Mouse (Mus musculus) E14TG2a.4 (cell line): ENCODE data around the gene Dlg4.

Source experiments
- H3K27me3 ChIP-seq: 2 replicates; pipeline ENCODE4 v1.6.1; 2014; ENCODE audit warnings: low read length, control low read depth; ENCODE audit not compliant: insufficient read depth
- H3K36me3 ChIP-seq: 2 replicates; pipeline ENCODE4 v1.6.1; 2014; ENCODE audit warnings: low read length, control low read depth; ENCODE audit not compliant: insufficient read depth
- H3K4me1 ChIP-seq: replicated peaks from 2 replicates; pipeline ENCODE4 v1.6.1; 2014; ENCODE audit warnings: low read depth, low read length, control low read depth
- H3K4me3 ChIP-seq: replicated peaks from 2 replicates; pipeline ENCODE4 v1.5.1; 2014; ENCODE audit warnings: mild to moderate bottlenecking, low read length
- H3K9me3 ChIP-seq: 2 replicates; pipeline ENCODE4 v1.6.1; 2014; ENCODE audit warnings: low read length, control low read depth
- CTCF ChIP-seq: conservative IDR thresholded peaks from 2 replicates; pipeline ENCODE4 v1.5.1; 2014; ENCODE audit warnings: low read length
- NANOG ChIP-seq: IDR thresholded peaks from 2 replicates; pipeline ENCODE4 v1.6.1; 2014; ENCODE audit warnings: borderline replicate concordance, low read length, mixed read lengths
- POU5F1 ChIP-seq: IDR thresholded peaks from 2 replicates; pipeline ENCODE4 v1.6.1; 2014; ENCODE audit warnings: low read length, borderline replicate concordance

Gene Dlg4

DNA sequence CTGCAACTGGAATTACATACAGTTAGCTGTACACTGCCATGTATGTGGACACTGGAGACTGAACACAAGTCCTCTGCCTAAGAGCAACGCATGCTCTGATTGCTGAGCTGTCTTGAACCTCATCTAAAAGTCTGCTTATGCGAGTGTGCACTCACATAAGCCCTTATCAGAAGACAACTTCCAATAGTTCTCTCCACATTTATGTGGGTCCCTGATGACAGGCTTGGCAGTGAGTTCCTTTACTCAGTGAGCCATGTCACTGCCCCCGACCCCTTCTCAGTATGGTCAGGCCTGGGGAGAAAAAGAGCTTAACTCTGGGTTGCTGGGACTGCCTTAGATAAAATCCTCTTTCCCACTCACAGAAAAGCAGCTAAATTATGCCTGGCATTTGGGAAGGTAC, at the start of gene Dlg4:
Gene Dlg4, plus strand, starts transcription at position 274 of the 400 bp plus-strand sequence.
- TF ChIP-seq NANOG: no peak
- TF ChIP-seq POU5F1: no peak
- TF ChIP-seq CTCF: no peak
- no peak within 1 kb of the TSS for H3K4me3 ChIP-seq
- peaks cover 27% of the 10 kb centered on the region for H3K36me3 ChIP-seq
- peaks cover 72% of the 10 kb centered on the region for H3K4me1 ChIP-seq
- H3K27me3 ChIP-seq: peaks cover 5% of the 10 kb centered on the region; the same call in 1 of the 2 replicates
- no peaks in the 10 kb centered on the region for H3K9me3 ChIP-seq

- H3K4me3 ChIP-seq: no peak overlapping the region
- peaks cover 32% of the 10 kb centered on the region for H3K4me1 ChIP-seq
- TF ChIP-seq POU5F1: no peak
- no peak for TF ChIP-seq CTCF
- no peak for TF ChIP-seq NANOG
- H3K27me3 ChIP-seq: peaks cover 32% of the 10 kb centered on the region
- H3K36me3 ChIP-seq: peaks cover 58% of the 10 kb centered on the region
- H3K9me3 ChIP-seq: no peaks in the 10 kb centered on the region
Measured at GRCm38 (mm10) chr11:69968793-69969192, 47.9 kb upstream of the Dlg4 start.

DNA sequence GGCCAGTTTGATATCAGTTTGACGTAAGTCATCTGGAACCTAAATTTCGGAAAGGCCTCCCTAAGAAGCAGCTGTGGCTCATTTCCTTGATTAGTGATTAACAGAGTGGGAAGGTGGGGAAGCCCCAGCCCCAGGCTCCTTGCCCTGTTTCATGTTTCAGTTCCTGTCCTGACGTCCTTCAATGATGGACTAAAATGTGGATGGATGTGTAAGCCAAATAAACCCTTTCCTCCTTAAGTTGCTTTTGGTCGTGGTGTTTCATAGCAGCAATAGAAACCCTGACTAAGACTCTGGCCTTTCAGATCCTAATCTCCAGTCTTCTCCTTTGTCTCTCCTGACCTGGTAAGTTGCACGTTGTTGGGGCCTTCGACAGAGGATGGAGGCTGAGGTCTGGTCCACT, 46.5 kb upstream of the Dlg4 start:
- Histone ChIP-seq H3K4me1 (peaks cover 23% of the 10 kb centered on the region), H3K27me3 (peaks cover 17% of the 10 kb centered on the region), H3K36me3 (peaks cover 73% of the 10 kb centered on the region), H3K9me3 (no peaks in the 10 kb centered on the region), H3K4me3 (no peak overlapping the region)
- TF ChIP-seq NANOG: no peak
- TF ChIP-seq CTCF: no peak
- no peak for TF ChIP-seq POU5F1

- H3K4me1 ChIP-seq: peaks cover 21% of the 10 kb centered on the region
- H3K9me3 ChIP-seq: no peaks in the 10 kb centered on the region
- H3K4me3 ChIP-seq: no peak overlapping the region
- peaks cover 78% of the 10 kb centered on the region for H3K36me3 ChIP-seq
- TF ChIP-seq POU5F1 (no peak), NANOG (no peak), CTCF (no peak)
- peaks cover 12% of the 10 kb centered on the region for H3K27me3 ChIP-seq
Measured at GRCm38 (mm10) chr11:69970775-69971174, 46.0 kb upstream of the Dlg4 start.

- Histone ChIP-seq H3K9me3 (no peaks in the 10 kb centered on the region), H3K36me3 (peaks cover 85% of the 10 kb centered on the region), H3K4me3 (no peak overlapping the region), H3K27me3 (no peaks in the 10 kb centered on the region), H3K4me1 (peaks cover 13% of the 10 kb centered on the region)
- no peak for TF ChIP-seq CTCF
- no peak for TF ChIP-seq POU5F1
- TF ChIP-seq NANOG: no peak
Measured at GRCm38 (mm10) chr11:69974907-69975306, 41.8 kb upstream of the Dlg4 start.

DNA sequence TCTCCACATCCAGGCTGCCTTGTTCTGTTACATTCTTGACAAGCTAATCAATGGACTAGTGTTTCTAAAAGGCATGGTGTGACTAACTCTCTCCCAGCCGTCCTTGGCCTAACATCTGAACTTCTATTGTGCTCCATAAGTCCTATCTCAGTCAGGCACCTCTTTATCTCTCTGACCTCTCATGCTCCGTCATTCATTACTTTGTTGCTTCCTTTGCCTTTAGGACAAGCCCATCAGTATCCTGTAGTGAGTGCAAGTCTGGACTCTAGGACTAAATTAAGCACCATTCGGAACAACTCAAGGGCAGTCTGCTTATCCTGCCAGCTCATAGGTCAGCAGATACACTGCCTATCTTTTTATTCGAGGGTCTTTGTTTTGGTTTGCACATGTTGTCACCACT, 40.5 kb upstream of the Dlg4 start:
- H3K4me3 ChIP-seq: no peak overlapping the region
- TF ChIP-seq POU5F1 (no peak), CTCF (no peak), NANOG (no peak)
- H3K9me3 ChIP-seq: no peaks in the 10 kb centered on the region
- peaks cover 76% of the 10 kb centered on the region for H3K36me3 ChIP-seq
- peaks cover 11% of the 10 kb centered on the region for H3K4me1 ChIP-seq
- no peaks in the 10 kb centered on the region for H3K27me3 ChIP-seq

DNA sequence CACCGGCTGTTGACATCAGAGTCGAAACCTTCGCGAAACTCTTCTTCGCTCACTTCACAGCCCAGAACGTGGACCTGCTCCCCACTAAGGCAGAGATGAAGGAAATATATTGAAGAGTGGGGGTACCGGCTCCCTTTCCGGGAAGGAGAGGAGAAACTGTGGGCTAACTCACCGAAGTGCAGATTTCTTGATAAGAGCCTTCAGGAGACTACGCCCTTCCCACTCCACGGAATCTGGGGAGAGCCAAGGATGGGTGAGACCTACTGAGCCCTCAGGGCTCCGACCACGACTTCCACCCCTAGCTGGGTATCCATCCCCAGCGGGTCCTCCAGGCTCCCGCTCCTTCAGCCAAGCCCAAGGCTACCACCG, 36.9 kb upstream of the Dlg4 start:
- H3K27me3 ChIP-seq: no peaks in the 10 kb centered on the region
- H3K9me3 ChIP-seq: no peaks in the 10 kb centered on the region
- TF ChIP-seq NANOG (no peak), POU5F1 (no peak)
- peak overlapping the region; percentile 98 for H3K4me3 ChIP-seq
- peaks cover 31% of the 10 kb centered on the region for H3K4me1 ChIP-seq
- H3K36me3 ChIP-seq: peaks cover 60% of the 10 kb centered on the region

DNA sequence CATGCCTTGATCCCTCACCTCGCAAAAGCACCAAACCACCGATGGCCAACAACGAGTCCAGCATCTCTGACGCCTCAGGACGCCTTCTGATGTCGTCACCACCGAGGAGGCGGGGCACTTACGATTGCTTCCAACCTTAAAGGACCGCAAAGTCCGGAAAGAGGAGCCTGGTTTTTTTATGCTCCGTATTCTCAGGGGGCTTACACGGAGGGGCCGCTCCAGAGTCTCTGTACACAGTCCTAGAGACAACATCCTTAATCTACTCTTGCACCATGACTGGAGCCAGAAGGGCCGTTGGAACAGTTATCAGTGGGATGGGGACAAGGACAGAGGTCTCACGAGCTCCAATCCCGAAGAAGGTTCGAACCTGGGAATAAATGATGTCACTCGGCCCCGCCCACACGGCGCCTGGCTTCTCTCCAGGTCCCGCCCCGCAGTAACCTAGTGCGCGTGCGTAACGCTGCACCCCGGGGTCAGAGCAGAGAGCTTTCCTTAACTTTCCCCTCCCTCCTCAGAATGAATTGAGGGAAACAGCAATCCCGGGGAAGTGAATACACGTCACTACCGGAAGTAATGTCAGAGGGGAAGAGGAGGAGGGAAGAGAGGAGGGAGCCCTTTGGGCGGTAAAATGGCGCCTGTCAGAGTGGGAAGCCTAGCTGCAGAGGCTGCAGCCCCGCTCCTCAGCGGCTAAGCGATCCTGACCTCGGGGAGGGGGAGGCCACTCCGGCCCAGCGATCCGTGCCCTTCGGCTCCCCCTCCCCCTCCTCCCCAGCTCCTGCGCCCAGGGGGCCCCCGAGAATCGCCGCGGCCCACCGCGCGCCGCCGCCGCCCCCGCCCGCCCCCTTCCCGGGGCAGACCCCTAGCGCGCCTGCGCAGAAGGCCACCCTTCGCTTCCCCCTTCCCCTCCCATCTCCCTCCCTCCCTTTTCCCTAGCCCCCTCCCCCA, 36.3 kb upstream of the Dlg4 start:
- Histone ChIP-seq H3K36me3 (peaks cover 60% of the 10 kb centered on the region), H3K9me3 (no peaks in the 10 kb centered on the region), H3K4me3 (peak overlapping the region; percentile 98), H3K27me3 (no peaks in the 10 kb centered on the region), H3K4me1 (peaks cover 31% of the 10 kb centered on the region)
- TF ChIP-seq CTCF (no peak), NANOG (0 out of 2 replicates have a peak, but pooled peaks have one; percentile 3), POU5F1 (no peak)

DNA sequence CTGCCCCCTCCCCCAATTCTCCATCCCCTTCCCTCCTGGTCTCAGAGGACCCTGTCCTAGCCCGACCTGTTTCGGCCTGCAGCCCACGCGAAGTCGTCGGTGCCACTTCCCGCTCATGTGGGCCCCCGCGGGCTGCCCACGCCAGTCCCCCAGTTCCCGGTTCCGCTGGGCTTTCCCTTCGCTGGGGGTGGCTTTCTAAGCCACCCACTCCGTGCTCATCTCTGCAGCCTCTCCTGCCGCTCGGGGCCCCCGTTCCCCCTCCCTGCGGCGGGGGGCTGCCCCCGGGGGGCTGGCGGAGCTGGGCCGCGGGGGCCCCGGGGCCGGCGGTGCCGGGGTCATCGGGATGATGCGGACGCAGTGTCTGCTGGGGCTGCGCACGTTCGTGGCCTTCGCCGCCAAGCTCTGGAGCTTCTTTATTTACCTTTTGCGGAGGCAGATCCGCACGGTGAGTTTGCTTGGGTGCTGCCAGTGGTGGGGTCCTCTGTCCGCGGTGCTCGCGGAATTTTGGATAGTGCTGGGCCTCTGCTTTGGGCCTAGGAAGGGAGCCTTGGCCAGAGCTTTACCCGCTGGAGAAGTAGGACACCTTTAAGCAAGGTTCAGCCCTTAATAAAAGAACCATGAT, 35.5 kb upstream of the Dlg4 start, which contains the start of gene Ctdnep1:
Gene Ctdnep1, plus strand, starts transcription at position 16 of the 622 bp plus-strand sequence.
- H3K9me3 ChIP-seq: no peaks in the 10 kb centered on the region

More for the DNA sequence above, 35.5 kb upstream of the Dlg4 start, which contains the start of gene Ctdnep1:
- peaks cover 31% of the 10 kb centered on the region for H3K4me1 ChIP-seq
- H3K36me3 ChIP-seq: peaks cover 59% of the 10 kb centered on the region
- TF ChIP-seq POU5F1 (no peak), CTCF (no peak), NANOG (no peak)
- H3K4me3 ChIP-seq: peak within 1 kb of the TSS; percentile 98
- H3K27me3 ChIP-seq: no peaks in the 10 kb centered on the region
